Mouse (Mus musculus) neural tube, embryonic 12.5 days (tissue): ENCODE measurements at regions not wholly inside any gene's neighbourhood (a gene's known extent, or its start where the extent isn't known, plus 50 kb on each side); places are given as distances from the start of the nearest gene placed in this dataset.

Source experiments
- ATAC-seq: fragments of 200-750 bp; cut with Nextera tagmentation; 2 replicates; pipeline ENCODE4 v1.8.0; 2017; ENCODE audit warnings: low read depth, mild to moderate bottlenecking, moderate TSS enrichment, moderate library complexity; ENCODE audit not compliant: low FRiP score
- H3K27ac ChIP-seq: fragments of 300-500 bp; sonication (generic); 2 replicates; pipeline ENCODE4 v1.5.1; 2016
- H3K27me3 ChIP-seq: fragments of 300-500 bp; sonication (generic); replicated peaks from 2 replicates; pipeline ENCODE4 v1.6.1; 2016; ENCODE audit warnings: mild to moderate bottlenecking
- H3K36me3 ChIP-seq: fragments of 300-500 bp; sonication (generic); 2 replicates; pipeline ENCODE4 v1.6.1; 2016; ENCODE audit warnings: mild to moderate bottlenecking
- H3K4me1 ChIP-seq: fragments of 300-500 bp; sonication (generic); 2 replicates; pipeline ENCODE4 v1.6.1; 2016
- H3K4me2 ChIP-seq: fragments of 300-500 bp; sonication (generic); replicated peaks from 2 replicates; pipeline ENCODE4 v1.6.1; 2016; ENCODE audit warnings: mild to moderate bottlenecking
- H3K4me3 ChIP-seq: fragments of 300-500 bp; sonication (generic); 2 replicates; pipeline ENCODE4 v1.5.1; 2016
- H3K9ac ChIP-seq: fragments of 300-500 bp; sonication (generic); 2 replicates; pipeline ENCODE4 v1.6.1; 2016; ENCODE audit warnings: mild to moderate bottlenecking
- H3K9me3 ChIP-seq: fragments of 300-500 bp; sonication (generic); 2 replicates; pipeline ENCODE4 v1.6.1; 2016; ENCODE audit warnings: mild to moderate bottlenecking
- WGBS: fragments of 180-500 bp; shearing (Covaris S2); methylation state at CpG from one replicate; pipeline ENCODE4 v1.1.7; 2016; 5-methylcytosine and 5-hydroxymethylcytosine counted together

- H3K36me3 ChIP-seq: no peaks in the 10 kb centered on the region
- no peaks in the 10 kb centered on the region for H3K9me3 ChIP-seq
- peaks cover 16% of the 10 kb centered on the region for H3K4me1 ChIP-seq
- H3K4me3 ChIP-seq: no peak overlapping the region
- peak overlapping the region; percentile 86 for H3K27ac ChIP-seq
- peak overlapping the region; percentile 42; the same call in 1 of the 2 replicates for H3K9ac ChIP-seq
- H3K4me2 ChIP-seq: peak overlapping the region; percentile 46
- peak; percentile 76 for ATAC-seq
- no peaks in the 10 kb centered on the region for H3K27me3 ChIP-seq
- 28% methylated on average over 13 of the region's 13 CpGs for WGBS
Measured at GRCm38 (mm10) chr12:26532823-26533640, 64.0 kb downstream of the Cmpk2 start.

- no peak for ATAC-seq
Measured at GRCm38 (mm10) chr12:26532076-26532475, 63.1 kb downstream of the Cmpk2 start.

More at GRCm38 (mm10) chr12:26532076-26532475, 63.1 kb downstream of the Cmpk2 start:
- H3K27me3 ChIP-seq: no peaks in the 10 kb centered on the region
- 86% methylated on average over 6 of the region's 6 CpGs for WGBS
- no peak overlapping the region for H3K4me2 ChIP-seq
- H3K27ac ChIP-seq: no peak overlapping the region
- no peaks in the 10 kb centered on the region for H3K9me3 ChIP-seq
- no peak overlapping the region for H3K4me3 ChIP-seq
- H3K4me1 ChIP-seq: peaks cover 16% of the 10 kb centered on the region
- H3K9ac ChIP-seq: no peak overlapping the region
- no peaks in the 10 kb centered on the region for H3K36me3 ChIP-seq
